Mouse (Mus musculus) intestine, embryonic 14.5 days (tissue): ENCODE measurements around the gene Ttll8. TPM values are rescaled to one million over a fixed set of nuclear protein-coding genes. Genes with fewer than 3 reads are reported as not detected.

Experiments
- ATAC-seq: fragments of 200-750 bp; cut with Nextera tagmentation; replicated peaks from 2 replicates; pipeline ENCODE4 v1.8.0; 2017; ENCODE audit warnings: low read depth, moderate number of reproducible peaks, moderate TSS enrichment, moderate library complexity; ENCODE audit not compliant: low FRiP score, low TSS enrichment
- DNase-seq: peaks from one replicate; pipeline ENCODE4 v3.0.0-alpha.2; 2018; ENCODE audit warnings: low spot score
- H3K27ac ChIP-seq: fragments of 300-500 bp; sonication (generic); 2 replicates; pipeline ENCODE4 v1.5.1; 2014; ENCODE audit warnings: low read depth, mild to moderate bottlenecking, control low read depth
- H3K27me3 ChIP-seq: fragments of 300-500 bp; sonication (generic); replicated peaks from 2 replicates; pipeline ENCODE4 v1.6.1; 2014; ENCODE audit warnings: low read length, control low read depth; ENCODE audit not compliant: control insufficient read depth, insufficient read depth
- H3K36me3 ChIP-seq: fragments of 300-500 bp; sonication (generic); 2 replicates; pipeline ENCODE4 v1.6.1; 2014; ENCODE audit warnings: low read length, control low read depth; ENCODE audit not compliant: control insufficient read depth, insufficient read depth
- H3K4me1 ChIP-seq: fragments of 300-500 bp; sonication (generic); replicated peaks from 2 replicates; pipeline ENCODE4 v1.6.1; 2014; ENCODE audit warnings: low read length, control low read depth, mixed read lengths; ENCODE audit not compliant: control insufficient read depth, insufficient read depth
- H3K4me2 ChIP-seq: fragments of 300-500 bp; sonication (generic); 2 replicates; pipeline ENCODE4 v1.6.1; 2014; ENCODE audit warnings: low read length
- H3K4me3 ChIP-seq: fragments of 300-500 bp; sonication (generic); 2 replicates; pipeline ENCODE4 v1.5.1; 2014; ENCODE audit warnings: low read depth, low read length, control low read depth, mixed read lengths
- H3K9ac ChIP-seq: fragments of 300-500 bp; sonication (generic); 2 replicates; pipeline ENCODE4 v1.6.1; 2014; ENCODE audit warnings: mild to moderate bottlenecking, low read length
- H3K9me3 ChIP-seq: fragments of 300-500 bp; sonication (generic); 2 replicates; pipeline ENCODE4 v1.6.1; 2016; ENCODE audit warnings: low read length, control low read depth; ENCODE audit not compliant: control insufficient read depth
- WGBS: fragments of 180-500 bp; shearing (Covaris S2); extraction: QIAGEN DNeasy Blood & Tissue Kit; methylation state at CpG from one replicate; pipeline ENCODE4 v1.1.7; 2014; 5-methylcytosine and 5-hydroxymethylcytosine counted together
- polyA plus RNA-seq: library from polyadenylated mRNA; unstranded; fragments of >200 nt; fragmentation: Nextera tagmentation; extraction: Ambion mirVana; gene quantifications from 2 replicates; pipeline ENCODE4 v1.2.1, GENCODE M21; 2014

Ttll8 gene
- polyA plus RNA-seq, 1 experiment from 2014 or later: not detected

DNA sequence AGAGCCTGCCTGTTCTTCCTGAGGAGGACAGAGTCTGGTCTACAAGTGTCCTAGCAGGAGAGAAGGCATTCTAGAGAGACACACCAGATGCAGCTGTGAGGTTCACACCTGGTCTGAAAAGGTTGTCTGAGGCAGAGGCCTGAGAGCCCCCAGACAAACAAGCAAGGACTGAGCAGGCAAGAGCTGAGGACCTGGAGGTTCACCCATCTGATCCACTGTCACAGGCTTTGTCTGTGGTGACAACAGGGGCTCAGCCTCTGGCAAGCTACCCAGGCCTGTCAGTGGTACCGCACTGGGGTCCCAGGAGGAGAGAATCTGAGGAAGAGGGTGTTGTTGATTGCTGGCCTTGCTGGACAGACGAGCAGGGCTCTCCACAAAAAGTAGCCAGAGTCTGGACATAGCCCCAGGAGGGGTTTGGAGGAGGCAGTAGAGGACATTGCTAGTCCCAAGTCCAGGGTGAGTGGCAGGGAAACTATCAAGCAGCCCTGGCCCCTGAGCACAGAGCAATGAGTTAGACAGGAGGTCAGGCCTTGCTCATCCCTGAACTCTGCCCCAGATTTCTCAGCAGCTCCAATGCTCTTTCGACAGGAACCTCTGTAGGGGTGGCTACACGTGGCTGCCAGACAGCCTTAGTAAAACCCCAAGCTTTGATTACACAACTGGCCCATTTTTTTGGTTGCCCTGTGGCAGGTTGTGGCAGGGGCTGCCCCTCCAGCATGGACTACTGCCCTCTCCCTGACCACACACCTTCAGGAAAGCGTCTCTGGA is 83.6 kb downstream of the Ttll8 start:
- H3K4me1 ChIP-seq: peaks cover 17% of the 10 kb centered on the region
- H3K27me3 ChIP-seq: no peaks in the 10 kb centered on the region
- DNase-seq: no peak
- H3K9me3 ChIP-seq: no peaks in the 10 kb centered on the region
- no peak overlapping the region for H3K27ac ChIP-seq
- peaks cover 6% of the 10 kb centered on the region; the same call in 1 of the 2 replicates for H3K36me3 ChIP-seq
- WGBS: 71% methylated on average over 5 of the region's 5 CpGs
- no peak overlapping the region for H3K4me3 ChIP-seq
- no peak overlapping the region for H3K9ac ChIP-seq
- ATAC-seq: no peak
- no peak overlapping the region for H3K4me2 ChIP-seq

DNA sequence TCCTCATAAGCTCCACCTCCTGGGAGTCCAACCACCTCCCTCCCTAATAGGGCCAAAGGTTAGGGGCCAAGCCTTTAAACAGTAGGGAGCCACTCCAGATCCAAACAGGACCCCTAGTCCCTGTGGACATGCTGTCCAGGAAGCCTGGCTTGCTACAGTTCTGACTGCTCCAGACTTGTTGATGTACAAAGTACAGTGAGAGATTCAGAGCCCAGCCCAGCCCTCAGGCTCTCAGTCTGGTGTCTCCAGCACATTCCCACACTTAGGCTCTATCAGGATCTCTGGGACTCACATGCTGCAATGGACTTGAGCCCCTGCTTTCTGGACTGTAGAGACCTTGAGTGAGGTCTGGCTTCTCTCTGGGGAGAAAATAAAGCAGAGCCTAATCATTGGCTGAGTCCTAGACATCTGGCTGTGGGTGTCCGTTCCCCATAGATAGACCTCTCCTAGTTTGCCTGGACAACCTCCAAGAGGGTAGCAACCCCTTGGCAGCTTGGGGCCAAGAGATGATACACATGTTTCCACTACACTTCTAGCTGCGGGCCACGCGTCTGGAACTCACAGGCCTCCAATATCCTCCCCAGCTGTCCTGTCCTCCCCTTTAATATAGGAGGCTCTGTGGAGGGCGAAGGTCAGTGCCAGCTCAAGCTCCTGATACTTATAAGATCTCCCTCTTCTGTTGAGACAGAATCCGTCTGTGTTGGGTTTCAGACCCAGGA is 86.0 kb downstream of the Ttll8 start:
- H3K27ac ChIP-seq: no peak overlapping the region
- ATAC-seq (no peak), DNase-seq (no peak)
- H3K4me2 ChIP-seq: no peak overlapping the region
- 58% methylated on average over 6 of the region's 6 CpGs for WGBS
- no peak overlapping the region for H3K4me3 ChIP-seq
- H3K9me3 ChIP-seq: no peaks in the 10 kb centered on the region
- no peak overlapping the region for H3K9ac ChIP-seq
- H3K36me3 ChIP-seq: peaks cover 21% of the 10 kb centered on the region
- peaks cover 31% of the 10 kb centered on the region for H3K4me1 ChIP-seq
- H3K27me3 ChIP-seq: no peaks in the 10 kb centered on the region

- no peak overlapping the region for H3K4me2 ChIP-seq
- H3K4me3 ChIP-seq: no peak overlapping the region
- no peaks in the 10 kb centered on the region for H3K27me3 ChIP-seq
- ATAC-seq (no peak), DNase-seq (no peak)
- WGBS: 14% methylated on average over 5 of the region's 5 CpGs
- peak overlapping the region; percentile 38 for H3K27ac ChIP-seq
- no peak overlapping the region for H3K9ac ChIP-seq
- H3K36me3 ChIP-seq: peaks cover 21% of the 10 kb centered on the region
- H3K4me1 ChIP-seq: peaks cover 31% of the 10 kb centered on the region
- H3K9me3 ChIP-seq: no peaks in the 10 kb centered on the region
Observed at GRCm38 (mm10) chr15:88867368-88868023, 86.7 kb downstream of the Ttll8 start.

- no peak for ATAC-seq
- Histone ChIP-seq H3K4me1 (peaks cover 31% of the 10 kb centered on the region), H3K27me3 (no peaks in the 10 kb centered on the region), H3K36me3 (peaks cover 21% of the 10 kb centered on the region), H3K9me3 (no peaks in the 10 kb centered on the region), H3K4me2 (no peak overlapping the region), H3K27ac (peak overlapping the region; percentile 38), H3K9ac (no peak overlapping the region), H3K4me3 (no peak overlapping the region)
- no peak for DNase-seq
- WGBS: 34% methylated on average over 7 of the region's 7 CpGs
Observed at GRCm38 (mm10) chr15:88866934-88867356, 87.3 kb downstream of the Ttll8 start.

DNA sequence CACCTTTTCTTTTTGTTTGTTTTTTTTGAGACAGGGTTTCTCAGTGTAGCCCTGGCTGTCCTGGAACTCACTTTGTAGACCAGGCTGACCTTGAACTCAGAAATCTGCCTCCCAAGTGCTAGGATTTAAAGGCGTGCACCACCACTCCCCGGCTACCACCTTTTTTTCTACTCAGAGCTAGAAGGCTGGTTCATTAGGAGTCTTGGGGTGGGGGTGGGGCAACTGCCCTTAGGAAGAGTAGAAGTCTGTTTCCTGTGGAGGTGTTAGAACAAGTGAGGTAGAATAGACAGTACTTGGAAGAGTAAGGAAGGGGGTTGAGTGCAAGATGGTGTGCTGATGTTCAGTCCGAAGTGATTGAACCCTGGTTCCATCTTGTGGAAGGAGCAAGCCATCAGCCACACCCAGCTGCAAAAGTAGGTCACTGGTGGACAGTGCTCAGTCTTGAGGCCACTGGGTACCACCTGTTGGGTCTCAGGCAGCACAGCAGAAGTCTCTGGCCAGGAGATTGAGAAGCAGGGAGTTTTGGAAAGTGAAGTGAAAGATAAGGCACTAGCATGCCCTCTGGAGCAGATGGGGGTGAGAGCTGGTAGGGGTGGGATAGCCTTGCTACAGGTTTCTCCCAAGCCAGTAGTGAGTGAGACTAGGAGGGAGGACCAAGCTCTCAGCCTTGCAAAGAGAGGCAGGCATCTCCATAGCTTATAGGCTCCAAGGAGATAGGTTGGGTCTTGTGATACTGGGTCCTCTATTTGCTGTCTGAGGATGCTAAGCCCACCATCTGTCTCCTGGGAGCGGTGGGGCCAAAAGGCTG is 88.1 kb downstream of the Ttll8 start:
- DNase-seq (no peak), ATAC-seq (no peak)
- H3K4me3 ChIP-seq: no peak overlapping the region
- H3K4me1 ChIP-seq: peaks cover 35% of the 10 kb centered on the region
- H3K36me3 ChIP-seq: peaks cover 21% of the 10 kb centered on the region
- 72% methylated on average over 4 of the region's 4 CpGs for WGBS
- no peak overlapping the region for H3K4me2 ChIP-seq
- H3K9me3 ChIP-seq: no peaks in the 10 kb centered on the region
- H3K9ac ChIP-seq: no peak overlapping the region
- no peak overlapping the region for H3K27ac ChIP-seq
- no peaks in the 10 kb centered on the region for H3K27me3 ChIP-seq

DNA sequence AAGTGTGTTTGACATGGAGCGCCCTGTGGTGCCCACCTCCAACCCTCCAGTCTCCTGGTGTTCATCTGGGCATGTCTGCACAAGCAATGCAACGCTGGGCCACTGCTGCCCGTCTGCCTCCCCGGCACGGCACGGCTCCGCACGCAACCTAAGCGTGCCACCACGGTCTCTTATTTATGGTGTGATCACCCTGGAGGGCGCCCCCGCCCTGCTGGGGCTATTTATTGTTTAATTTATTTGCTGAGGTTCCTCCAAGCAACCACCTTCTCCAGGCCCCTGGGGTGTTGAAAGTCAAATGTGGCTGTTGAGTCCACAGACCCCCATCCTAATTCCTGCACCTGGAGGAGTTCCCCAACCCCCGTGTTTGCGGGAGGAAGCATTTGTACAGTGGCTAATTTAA is 89.2 kb downstream of the Ttll8 start:
- no peak overlapping the region for H3K27ac ChIP-seq
- DNase-seq (no peak), ATAC-seq (no peak)
- WGBS: 84% methylated on average over 14 of the region's 14 CpGs
- no peak overlapping the region for H3K9ac ChIP-seq
- no peaks in the 10 kb centered on the region for H3K27me3 ChIP-seq
- peak overlapping the region; percentile 82; the same call in 1 of the 2 replicates for H3K4me3 ChIP-seq
- H3K4me1 ChIP-seq: peaks cover 35% of the 10 kb centered on the region
- peaks cover 21% of the 10 kb centered on the region for H3K36me3 ChIP-seq
- H3K4me2 ChIP-seq: peak overlapping the region; percentile 85; the same call in 1 of the 2 replicates
- H3K9me3 ChIP-seq: no peaks in the 10 kb centered on the region

DNA sequence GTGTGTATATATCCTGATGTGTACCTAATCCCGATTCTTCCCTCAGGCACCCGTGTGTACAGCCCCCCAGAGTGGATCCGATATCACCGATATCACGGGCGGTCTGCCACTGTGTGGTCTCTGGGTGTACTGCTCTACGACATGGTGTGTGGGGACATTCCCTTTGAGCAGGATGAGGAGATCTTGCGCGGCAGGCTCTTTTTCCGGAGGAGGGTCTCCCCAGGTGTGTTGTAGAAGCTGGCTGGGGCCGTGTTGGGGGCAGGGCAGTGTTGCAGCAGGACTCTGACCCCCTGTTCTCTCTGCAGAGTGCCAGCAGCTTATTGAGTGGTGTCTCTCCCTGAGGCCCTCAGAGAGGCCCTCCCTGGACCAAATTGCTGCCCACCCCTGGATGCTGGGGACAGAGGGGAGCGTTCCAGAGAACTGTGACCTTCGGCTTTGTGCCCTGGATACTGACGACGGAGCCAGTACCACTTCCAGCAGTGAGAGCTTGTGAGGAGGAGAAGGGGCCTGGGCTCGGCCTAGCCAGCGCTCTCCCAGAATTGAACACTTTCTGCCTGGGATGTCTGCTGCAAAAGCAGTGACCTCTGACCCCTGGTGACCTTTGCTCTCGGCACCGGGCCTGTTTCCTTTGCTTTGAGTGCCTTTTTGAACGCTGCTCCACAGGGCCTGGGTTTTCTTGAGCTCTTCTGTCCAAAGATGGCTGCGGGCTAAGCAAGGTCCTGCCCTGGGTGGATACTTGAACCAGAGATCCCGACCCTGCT is 89.8 kb downstream of the Ttll8 start:
- Histone ChIP-seq H3K9me3 (no peaks in the 10 kb centered on the region), H3K27me3 (no peaks in the 10 kb centered on the region), H3K4me1 (peaks cover 35% of the 10 kb centered on the region), H3K27ac (peak overlapping the region; percentile 96), H3K4me2 (peak overlapping the region; percentile 85), H3K36me3 (peaks cover 21% of the 10 kb centered on the region), H3K9ac (peak overlapping the region; percentile 83), H3K4me3 (peak overlapping the region; percentile 82)
- WGBS: 33% methylated on average over 22 of the region's 22 CpGs
- DNase-seq (no peak), ATAC-seq (peak; percentile 2; the same call in 1 of the 2 replicates)
